Mouse (Mus musculus) neural tube, embryonic 13.5 days (tissue): Measurements from ENCODE around the gene Zp3r. TPM values are rescaled to one million over a fixed set of nuclear protein-coding genes. Genes with fewer than 3 reads are reported as not detected.

ENCODE experiments used
- ATAC-seq: fragments of 200-750 bp; cut with Nextera tagmentation; 2 replicates; pipeline ENCODE4 v1.8.0; 2017; ENCODE audit warnings: low read depth, mild to moderate bottlenecking, moderate TSS enrichment, moderate library complexity
- H3K27ac ChIP-seq: fragments of 300-500 bp; sonication (generic); replicated peaks from 2 replicates; pipeline ENCODE4 v1.5.1; 2015; ENCODE audit warnings: moderate library complexity, mild to moderate bottlenecking, inconsistent platforms
- H3K27me3 ChIP-seq: fragments of 300-500 bp; sonication (generic); 2 replicates; pipeline ENCODE4 v1.6.1; 2015; ENCODE audit warnings: mild to moderate bottlenecking, inconsistent platforms
- H3K36me3 ChIP-seq: fragments of 300-500 bp; sonication (generic); 2 replicates; pipeline ENCODE4 v1.6.1; 2015; ENCODE audit warnings: mild to moderate bottlenecking, inconsistent platforms
- H3K4me1 ChIP-seq: fragments of 300-500 bp; sonication (generic); replicated peaks from 2 replicates; pipeline ENCODE4 v1.6.1; 2015; ENCODE audit warnings: inconsistent platforms
- H3K4me2 ChIP-seq: fragments of 300-500 bp; sonication (generic); 2 replicates; pipeline ENCODE4 v1.6.1; 2015; ENCODE audit warnings: inconsistent platforms, mild to moderate bottlenecking, moderate library complexity
- H3K4me3 ChIP-seq: fragments of 300-500 bp; sonication (generic); 2 replicates; pipeline ENCODE4 v1.5.1; 2015; ENCODE audit warnings: mild to moderate bottlenecking, inconsistent platforms
- H3K9ac ChIP-seq: fragments of 300-500 bp; sonication (generic); 2 replicates; pipeline ENCODE4 v1.6.1; 2015; ENCODE audit warnings: moderate library complexity, mild to moderate bottlenecking, inconsistent platforms
- H3K9me3 ChIP-seq: fragments of 300-500 bp; sonication (generic); 2 replicates; pipeline ENCODE4 v1.6.1; 2016; ENCODE audit warnings: inconsistent platforms
- WGBS: fragments of 180-500 bp; shearing (Covaris S2); methylation state at CpG from one replicate; pipeline ENCODE4 v1.1.7; 2015; 5-methylcytosine and 5-hydroxymethylcytosine counted together
- polyA plus RNA-seq: library from polyadenylated mRNA; unstranded; fragments of >200 nt; fragmentation: Nextera tagmentation; extraction: Ambion mirVana; gene quantifications from 2 replicates; pipeline ENCODE4 v1.2.1, GENCODE M21; 2015

The Zp3r gene
- polyA plus RNA-seq, 1 experiment from 2014 or later = not detected

DNA sequence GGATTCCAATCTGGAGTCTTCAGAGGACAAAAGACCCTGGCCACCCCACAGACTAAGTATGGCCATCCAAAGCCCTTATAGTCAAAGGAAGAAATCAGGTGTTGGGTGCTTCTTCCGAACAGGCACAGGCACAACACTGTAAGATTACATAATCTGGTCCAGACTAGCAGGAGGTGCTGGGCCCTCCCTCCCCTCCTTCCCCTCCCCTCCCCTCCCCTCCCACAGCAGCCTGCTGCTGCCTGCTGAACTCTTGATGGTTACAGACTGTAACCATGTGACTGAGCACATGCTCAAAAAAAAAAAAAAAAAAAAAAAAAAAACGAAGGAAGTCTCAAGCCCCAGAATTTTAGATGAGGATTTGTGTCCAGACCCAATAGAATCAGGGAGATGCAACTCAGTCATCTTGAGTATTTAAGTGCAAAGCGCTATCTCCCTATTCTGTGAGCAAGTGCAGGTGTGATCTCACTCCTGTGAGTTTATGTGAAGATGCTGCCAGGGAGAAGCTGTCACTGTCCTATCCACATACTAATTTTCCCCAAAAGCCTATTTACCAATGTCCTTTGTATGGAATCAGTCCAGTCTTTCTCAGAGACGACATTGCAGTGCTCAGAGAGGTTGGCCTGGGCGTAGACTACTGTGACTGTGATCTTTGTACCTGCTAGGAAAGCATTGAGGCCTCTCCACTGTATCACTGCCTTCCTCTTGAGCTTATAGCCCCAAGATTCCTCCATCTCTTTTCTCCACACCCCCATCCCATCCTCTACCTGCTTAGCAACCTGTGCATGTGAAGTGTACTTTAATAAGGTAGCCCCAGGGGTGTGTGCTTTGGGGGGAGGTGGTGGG, 77.8 kb downstream of the Zp3r start:
- Histone ChIP-seq H3K27me3 (no peaks in the 10 kb centered on the region), H3K4me1 (no peaks in the 10 kb centered on the region), H3K4me3 (no peak overlapping the region), H3K27ac (no peak overlapping the region), H3K4me2 (no peak overlapping the region), H3K9me3 (no peaks in the 10 kb centered on the region), H3K36me3 (no peaks in the 10 kb centered on the region), H3K9ac (no peak overlapping the region)
- ATAC-seq = no peak
- WGBS = 79% methylated on average over 4 of the region's 5 CpGs

DNA sequence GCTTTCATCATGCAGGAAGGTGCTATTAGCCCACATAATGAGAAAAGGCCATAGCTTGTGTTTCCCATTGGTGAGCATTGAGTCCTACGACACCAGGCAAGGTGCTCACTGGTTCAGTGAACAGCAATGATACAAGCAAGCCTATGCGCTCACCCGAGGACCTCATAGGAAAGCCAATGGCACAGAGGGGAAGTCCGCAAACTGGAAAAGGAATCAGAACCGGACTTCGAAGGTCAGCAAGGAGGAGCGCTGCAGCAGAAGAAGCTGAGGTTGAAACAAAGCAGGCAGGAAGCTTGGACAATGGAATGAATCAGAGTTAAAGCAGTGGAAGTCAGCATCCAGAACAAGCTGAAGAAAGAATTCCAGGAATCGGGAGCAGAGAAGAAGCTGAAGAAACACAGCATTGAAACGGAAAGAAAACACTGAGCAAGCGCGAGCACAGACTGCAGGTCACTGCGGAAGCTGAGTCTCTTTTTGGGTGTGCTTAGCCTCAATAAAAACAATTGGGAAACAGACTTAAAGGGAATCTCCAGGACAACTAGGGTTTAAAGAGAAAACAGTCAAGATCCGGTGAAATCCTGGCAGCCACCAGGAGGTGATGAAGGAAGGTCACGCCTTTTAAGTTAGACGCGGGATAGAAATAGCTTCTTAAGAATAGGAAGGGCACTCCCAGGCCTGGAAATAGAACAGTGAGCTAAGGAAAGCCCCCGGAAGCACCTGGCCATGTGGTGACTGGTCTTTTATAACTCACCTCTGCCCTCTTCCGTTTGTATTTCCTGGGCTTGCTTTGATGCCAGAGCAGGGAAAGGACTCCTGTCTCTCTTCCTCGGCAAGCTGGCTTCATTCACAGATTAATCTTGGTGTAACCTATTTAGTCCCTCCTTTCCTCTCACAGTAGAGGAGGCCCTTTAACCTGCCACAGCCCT, 78.9 kb downstream of the Zp3r start:
- no peak for ATAC-seq
- H3K27me3 ChIP-seq = no peaks in the 10 kb centered on the region
- 71% methylated on average over 19 of the region's 19 CpGs for WGBS

DNA sequence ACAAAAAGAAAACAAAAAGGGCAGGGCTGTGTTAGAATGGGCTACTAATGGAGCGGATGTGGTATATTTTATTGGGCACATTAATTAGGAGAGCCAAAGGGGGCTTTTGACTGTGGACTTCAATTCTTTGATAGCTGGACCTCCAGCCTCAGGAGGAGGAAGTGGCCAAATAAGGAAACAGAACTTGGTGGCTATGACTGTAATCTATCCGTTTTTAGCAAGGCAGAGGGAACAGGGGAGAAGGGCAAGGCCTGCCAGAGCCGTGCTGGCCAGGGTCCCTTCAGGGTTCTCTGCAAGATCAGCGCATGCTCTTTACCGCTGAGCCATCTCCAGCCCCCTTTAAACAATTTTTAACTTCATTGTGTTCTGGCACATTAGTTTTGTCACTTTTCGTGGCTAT, 79.7 kb downstream of the Zp3r start:
- Histone ChIP-seq H3K27ac (no peak overlapping the region), H3K4me1 (no peaks in the 10 kb centered on the region), H3K4me2 (no peak overlapping the region), H3K9me3 (no peaks in the 10 kb centered on the region), H3K9ac (no peak overlapping the region), H3K4me3 (no peak overlapping the region), H3K36me3 (no peaks in the 10 kb centered on the region), H3K27me3 (no peaks in the 10 kb centered on the region)
- no peak for ATAC-seq
- 81% methylated on average over 6 of the region's 6 CpGs for WGBS

More for the DNA sequence above, 78.9 kb downstream of the Zp3r start:
- Histone ChIP-seq H3K9ac (no peak overlapping the region), H3K4me2 (no peak overlapping the region), H3K36me3 (no peaks in the 10 kb centered on the region), H3K4me1 (no peaks in the 10 kb centered on the region), H3K27ac (no peak overlapping the region), H3K9me3 (no peaks in the 10 kb centered on the region), H3K4me3 (no peak overlapping the region)

GRCm38 (mm10) chr1:130549160-130549559, 80.3 kb downstream of the Zp3r start:
- no peak overlapping the region for H3K4me2 ChIP-seq
- no peak overlapping the region for H3K9ac ChIP-seq
- no peaks in the 10 kb centered on the region for H3K27me3 ChIP-seq
- no peaks in the 10 kb centered on the region for H3K9me3 ChIP-seq
- no peak for ATAC-seq
- no peaks in the 10 kb centered on the region for H3K36me3 ChIP-seq
- H3K27ac ChIP-seq = no peak overlapping the region
- 68% methylated on average over 7 of the region's 7 CpGs for WGBS
- no peak overlapping the region for H3K4me3 ChIP-seq
- H3K4me1 ChIP-seq = no peaks in the 10 kb centered on the region

DNA sequence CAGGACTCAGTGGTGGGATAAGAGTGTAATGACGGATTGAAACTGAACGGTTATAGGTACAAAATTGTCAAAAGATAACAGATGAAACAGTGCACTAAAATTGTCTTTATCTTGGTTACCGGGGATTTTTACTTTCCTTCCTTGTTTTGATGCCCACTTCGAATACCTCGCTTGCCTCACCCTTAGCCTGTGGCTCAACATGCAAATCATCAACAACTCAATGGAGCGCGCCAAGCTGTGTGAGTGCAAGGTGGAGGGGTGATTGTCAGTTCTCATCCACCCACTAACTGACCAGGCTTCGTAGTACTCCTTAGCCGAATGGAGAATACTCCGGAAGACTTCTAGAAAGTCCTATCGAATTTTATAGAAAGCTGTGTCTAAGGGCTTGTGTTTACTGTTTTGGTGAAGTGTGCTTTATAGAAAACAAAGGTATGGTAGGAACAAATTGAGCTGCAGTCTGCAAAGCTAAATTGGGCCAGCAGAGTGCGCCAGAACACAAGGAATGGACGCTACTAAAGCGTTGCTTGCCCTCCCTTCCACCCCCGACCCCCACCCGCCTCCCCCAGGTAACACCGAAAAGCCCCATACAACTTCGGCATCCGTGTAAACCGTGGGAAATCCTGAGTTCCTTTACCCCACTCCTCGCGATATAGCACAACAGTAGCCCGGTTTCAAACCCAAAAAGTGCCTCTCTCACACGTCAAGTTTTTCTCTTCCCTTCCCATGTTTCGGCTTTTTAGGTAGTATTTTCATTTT, 81.6 kb downstream of the Zp3r start:
- Histone ChIP-seq H3K4me2 (peak overlapping the region; percentile 52), H3K36me3 (no peaks in the 10 kb centered on the region), H3K27me3 (no peaks in the 10 kb centered on the region), H3K9ac (no peak overlapping the region), H3K4me1 (no peaks in the 10 kb centered on the region), H3K9me3 (no peaks in the 10 kb centered on the region), H3K4me3 (peak overlapping the region; percentile 16; the same call in 1 of the 2 replicates), H3K27ac (no peak overlapping the region)
- ATAC-seq = 0 out of 2 replicates have a peak, but pooled peaks have one; percentile 27
- 28% methylated on average over 25 of the region's 25 CpGs for WGBS

Other genes starting within 250 kb of the Zp3r start
- not detected in 2 replicates for gene Cd55b, start 206.6 kb downstream of the Zp3r start, polyA plus RNA-seq
- 9.5 and 10.8 TPM in 2 replicates for gene Cd55, start 166.9 kb downstream of the Zp3r start, polyA plus RNA-seq
- gene C4bp, start 32.0 kb upstream of the Zp3r start, polyA plus RNA-seq = not detected in 2 replicates
- not detected in 2 replicates for gene Gm29427, start 86.2 kb upstream of the Zp3r start, polyA plus RNA-seq
- gene Yod1, start 87.7 kb upstream of the Zp3r start, polyA plus RNA-seq = 18.1 and 19.0 TPM in 2 replicates
- gene Pfkfb2, start 99.6 kb upstream of the Zp3r start, polyA plus RNA-seq = 19.5 and 20.9 TPM in 2 replicates
- gene AA986860, start 102.4 kb upstream of the Zp3r start, polyA plus RNA-seq = 0.49 and 1.4 TPM in 2 replicates
- not detected in 2 replicates for gene Fcamr, start 171.3 kb upstream of the Zp3r start, polyA plus RNA-seq
- gene Pigr, start 197.1 kb upstream of the Zp3r start, polyA plus RNA-seq = not detected in 2 replicates
- not detected in 2 replicates for gene Fcmr, start 236.0 kb upstream of the Zp3r start, polyA plus RNA-seq